Mouse (Mus musculus): ENCODE data around the gene Cd200r1. TPM values are rescaled to one million over a fixed set of nuclear protein-coding genes. Genes with fewer than 3 reads are reported as not detected.
A peak's percentile ranks its signal among the peaks of the same experiment; 100 is the strongest.

Gene Cd200r1
- total and polyA plus RNA-seq, 3 experiments: 1.4 to 1.6 TPM; not detected in 1

DNA sequence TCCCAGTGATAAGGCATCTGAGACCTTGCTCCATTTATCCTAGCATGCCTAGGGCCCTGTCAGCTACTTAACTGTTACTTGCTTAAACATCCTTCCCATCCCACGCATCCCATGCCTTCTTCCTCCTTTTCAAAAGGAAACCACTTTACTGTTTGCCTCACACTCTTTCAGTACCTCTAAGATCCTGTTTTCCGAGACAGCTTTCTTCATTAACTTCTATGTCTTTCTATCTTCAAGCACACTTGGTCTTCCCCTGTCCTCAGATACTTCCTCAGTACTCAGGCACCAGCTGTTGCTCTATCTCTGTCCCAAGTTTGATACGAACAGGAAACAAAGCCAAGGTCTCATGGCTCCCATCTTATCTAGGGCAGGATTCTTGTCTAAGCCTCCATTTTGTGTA, 8.1 kb downstream of the Cd200r1 start (continued):
- TF ChIP-seq ZMIZ1 (IDR thresholded peaks at IDR 0.05; ENCODE audit: low read depth, low read length) (no peak), MAX (IDR thresholded peaks at IDR 0.05; ENCODE audit: low read length) (no peak), MYB (IDR thresholded peaks at IDR 0.05; ENCODE audit: low read depth, low read length) (no peak), NELFE (IDR thresholded peaks at IDR 0.05; ENCODE audit: low read depth, low read length) (no peak), BHLHE40 (IDR thresholded peaks at IDR 0.05; ENCODE audit: borderline replicate concordance, low read depth, low read length) (0 out of 2 replicates have a peak, but pooled peaks have one; percentile 6), MYC (IDR thresholded peaks at IDR 0.05; ENCODE audit: low read depth, low read length) (no peak)

DNA sequence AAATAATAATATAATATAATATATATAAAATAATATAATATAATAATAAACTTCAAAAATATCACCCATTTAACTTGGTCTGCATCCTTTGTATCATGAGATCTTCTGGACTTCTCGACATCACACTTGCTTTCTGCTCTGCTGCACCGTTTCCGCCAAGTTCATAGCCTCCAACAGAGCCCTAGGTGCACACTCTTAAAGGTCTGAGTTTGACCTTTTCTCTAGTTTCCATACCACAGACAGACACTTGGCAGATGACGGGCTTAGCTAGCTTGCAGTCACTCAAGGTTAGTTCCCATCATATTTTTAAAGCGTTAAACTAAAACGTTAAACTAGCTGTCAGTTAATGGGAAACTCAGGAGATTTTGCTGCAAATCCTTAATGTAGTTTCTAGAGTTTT, 8.7 kb downstream of the Cd200r1 start:
- TF ChIP-seq MAZ (IDR thresholded peaks at IDR 0.05; ENCODE audit: low read depth, low read length): no peak
- TF ChIP-seq EP300 (IDR thresholded peaks at IDR 0.05; ENCODE audit: low read depth in 1 of 2, low read length in 2 of 2): no peak
- no peak for TF ChIP-seq RAD21 (IDR thresholded peaks at IDR 0.05; ENCODE audit: low read depth, low read length)
- no peak for TF ChIP-seq ETS1 (IDR thresholded peaks at IDR 0.05; ENCODE audit: low read depth, low read length)
- DNase-seq (ENCODE audit: low read depth, low spot score): no peak

DNA sequence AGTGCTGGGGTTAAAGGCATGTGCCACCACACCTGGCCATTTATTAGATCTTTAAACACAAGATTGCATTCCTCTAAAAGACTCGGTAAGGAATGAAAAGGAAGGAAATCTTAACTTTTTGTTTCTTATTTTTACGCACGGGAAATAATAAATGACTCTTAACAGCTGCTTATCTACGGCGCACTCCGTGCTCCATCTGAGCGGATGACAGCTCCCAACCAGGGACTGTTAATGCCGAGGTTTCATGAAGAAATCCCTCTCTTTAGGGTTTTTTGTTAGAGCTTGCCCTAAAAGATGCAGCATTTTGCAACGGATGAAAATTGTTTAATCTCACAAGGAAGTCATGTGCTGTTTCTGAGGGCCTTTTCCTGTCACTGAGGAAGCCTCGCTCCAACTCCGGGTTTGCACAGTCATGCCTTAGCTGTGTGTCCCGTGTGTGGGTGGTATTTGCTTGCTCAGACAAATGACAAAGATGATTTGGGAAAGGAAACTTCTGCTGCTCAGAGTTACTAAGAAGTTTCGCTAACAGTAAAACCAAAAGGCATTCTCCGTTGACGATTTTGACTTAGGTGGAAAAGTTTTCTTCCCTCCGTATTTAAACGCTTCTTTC, 13.1 kb downstream of the Cd200r1 start:
- Histone ChIP-seq H3K27me3 (ENCODE audit: control insufficient read depth in 1 of 2, insufficient read depth in 2 of 2, low read length in 2 of 2) (no peaks in the 10 kb centered on the region), H3K4me3 (ENCODE audit: control insufficient read depth in 1 of 2, insufficient read depth in 1 of 2, low read depth in 2 of 2, low read length in 2 of 2) (peak overlapping the region; percentile 47 to 52), H3K9ac (ENCODE audit: control insufficient read depth, low read depth, low read length, poor library complexity, severe bottlenecking) (peak overlapping the region; percentile 63), H3K27ac (ENCODE audit: control insufficient read depth, low read depth, low read length) (peak overlapping the region; percentile 85), H3K36me3 (ENCODE audit: control insufficient read depth in 1 of 2, insufficient read depth in 2 of 2, low read length in 2 of 2) (peaks cover 0 to 20% of the 10 kb centered on the region in 2 experiments; a peak in 2 of 4 replicates), H3K79me2 (ENCODE audit: control insufficient read depth, insufficient read depth, low read length, poor library complexity) (no peaks in the 10 kb centered on the region), H3K4me1 (ENCODE audit: control insufficient read depth in 1 of 2, insufficient read depth in 2 of 2, low read length in 2 of 2) (peaks cover under 1 to 5% of the 10 kb centered on the region in 2 experiments; a peak in 2 of 4 replicates), H3K9me3 (replicated peaks; ENCODE audit: insufficient read depth, low read length) (no peaks in the 10 kb centered on the region)
- peak; percentile 88 for DNase-seq (ENCODE audit: low read depth, low spot score)
- TF ChIP-seq RCOR1 (IDR thresholded peaks at IDR 0.05; ENCODE audit: low read depth, low read length) (peak; percentile 87), CTCF (IDR thresholded peaks at IDR 0.05 in 2 of 3, conservative IDR thresholded peaks at IDR 0.05 in 1 of 3; ENCODE audit: control insufficient read depth in 1 of 3, insufficient read depth in 1 of 3, low read depth in 2 of 3, low read length in 3 of 3, poor library complexity in 1 of 3, severe bottlenecking in 1 of 3) (no peak), MEF2A (IDR thresholded peaks at IDR 0.05; ENCODE audit: extremely low read depth, insufficient replicate concordance, low read depth, low read length, poor library complexity, severe bottlenecking) (no peak), MAZ (IDR thresholded peaks at IDR 0.05; ENCODE audit: low read depth, low read length) (no peak), MAX (IDR thresholded peaks at IDR 0.05; ENCODE audit: low read length) (peak; percentile 58), MYB (IDR thresholded peaks at IDR 0.05; ENCODE audit: low read depth, low read length) (no peak), EP300 (IDR thresholded peaks at IDR 0.05; ENCODE audit: low read depth in 1 of 2, low read length in 2 of 2) (peak; percentile 56 to 63), CHD1 (IDR thresholded peaks at IDR 0.05; ENCODE audit: low read depth, low read length) (no peak), MYC (IDR thresholded peaks at IDR 0.05; ENCODE audit: low read depth, low read length) (0 out of 2 replicates have a peak, but pooled peaks have one; percentile 28), TAL1 (IDR thresholded peaks at IDR 0.05; ENCODE audit: low read length) (peak; percentile 61), NELFE (IDR thresholded peaks at IDR 0.05; ENCODE audit: low read depth, low read length) (peak; percentile 22; the same call in 1 of the 2 replicates), GATA1 (IDR thresholded peaks at IDR 0.05; ENCODE audit: low read depth, low read length) (peak; percentile 59), SIN3A (IDR thresholded peaks at IDR 0.05; ENCODE audit: low read length) (peak; percentile 45), BHLHE40 (IDR thresholded peaks at IDR 0.05; ENCODE audit: borderline replicate concordance, low read depth, low read length) (0 out of 2 replicates have a peak, but pooled peaks have one; percentile 64), NRF1 (IDR thresholded peaks at IDR 0.05; ENCODE audit: insufficient read depth, low read depth, low read length, poor library complexity, severe bottlenecking) (no peak), POLR2A (IDR thresholded peaks at IDR 0.05; ENCODE audit: control insufficient read depth in 1 of 2, insufficient read depth in 1 of 2, low read depth in 1 of 2, low read length in 2 of 2, poor library complexity in 1 of 2) (peak in 1 of 2 experiments; percentile 45; a peak in 2 of 4 replicates), USF1 (IDR thresholded peaks at IDR 0.05; ENCODE audit: low read depth, low read length) (peak; percentile 57), MXI1 (IDR thresholded peaks at IDR 0.05; ENCODE audit: low read depth, low read length) (peak; percentile 78), HCFC1 (IDR thresholded peaks at IDR 0.05; ENCODE audit: low read depth, low read length) (0 out of 2 replicates have a peak, but pooled peaks have one; percentile 23), ETS1 (IDR thresholded peaks at IDR 0.05; ENCODE audit: low read depth, low read length) (peak; percentile 58), TCF12 (IDR thresholded peaks at IDR 0.05; ENCODE audit: low read depth, low read length) (peak; percentile 41; the same call in 1 of the 2 replicates)

More for the DNA sequence above, 8.7 kb downstream of the Cd200r1 start:
- no peak overlapping the region for H3K4me3 ChIP-seq (ENCODE audit: control insufficient read depth in 1 of 2, insufficient read depth in 1 of 2, low read depth in 2 of 2, low read length in 2 of 2)
- H3K27me3 ChIP-seq (ENCODE audit: control insufficient read depth in 1 of 2, insufficient read depth in 2 of 2, low read length in 2 of 2): no peaks in the 10 kb centered on the region
- H3K27ac ChIP-seq (ENCODE audit: control insufficient read depth, low read depth, low read length): peak overlapping the region; percentile 62
- no peaks in the 10 kb centered on the region for H3K9me3 ChIP-seq (replicated peaks; ENCODE audit: insufficient read depth, low read length)
- H3K36me3 ChIP-seq (ENCODE audit: control insufficient read depth in 1 of 2, insufficient read depth in 2 of 2, low read length in 2 of 2): peaks cover 0 to 27% of the 10 kb centered on the region in 2 experiments; a peak in 2 of 4 replicates
- no peaks in the 10 kb centered on the region for H3K79me2 ChIP-seq (ENCODE audit: control insufficient read depth, insufficient read depth, low read length, poor library complexity)
- H3K4me1 ChIP-seq (ENCODE audit: control insufficient read depth in 1 of 2, insufficient read depth in 2 of 2, low read length in 2 of 2): peaks cover 8 to 14% of the 10 kb centered on the region in 2 experiments
- no peak overlapping the region for H3K9ac ChIP-seq (ENCODE audit: control insufficient read depth, low read depth, low read length, poor library complexity, severe bottlenecking)
